Mouse (Mus musculus) gastrocnemius, adult 18-20 months (tissue): Measurements from ENCODE around the gene Gm8082. TPM values are rescaled to one million over a fixed set of nuclear protein-coding genes. Genes with fewer than 3 reads are reported as not detected.
"Not testable (repeated sequence)": the region's sequence is repeated elsewhere in the genome, so short reads cannot be mapped to it uniquely, and the experiment has no call there.

Experiments
- DNase-seq: peaks from one replicate; pipeline ENCODE4 v3.0.0; 2021; ENCODE audit warnings: low spot score
- long read RNA-seq, 2 experiments: library from polyadenylated mRNA; stranded (forward); transcript quantifications; one replicate each; pipeline ENCODE4 v2.0.0; 2021
- total RNA-seq, 2 experiments: library from RNA; stranded (reverse); gene quantifications; 2 replicates each; pipeline ENCODE4 v1.2.3; 2021

Gene Gm8082
- total RNA-seq, result not detected
- long read RNA-seq, experiment 1, result 0 reads
- long read RNA-seq, experiment 2, result 0 reads

DNA sequence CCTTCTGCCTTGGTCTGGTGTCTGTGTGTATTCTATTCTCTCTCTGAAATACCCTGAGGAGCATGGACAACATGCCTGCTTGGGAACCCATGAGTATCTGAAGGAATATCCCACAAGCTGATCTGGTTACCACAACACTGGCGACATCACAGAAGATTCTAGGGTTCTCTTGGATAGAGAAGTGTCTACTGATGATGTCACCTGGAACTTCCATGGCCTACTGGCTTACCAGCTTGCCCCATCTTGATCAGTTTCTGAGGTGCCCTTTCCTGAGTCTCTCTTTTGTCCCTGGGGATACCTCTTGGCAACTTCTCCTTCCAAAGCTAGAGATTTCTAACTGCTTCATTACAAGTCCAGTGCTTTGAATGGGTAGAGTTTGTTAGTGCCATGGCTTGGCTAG lies at the start of gene Gm8082:
Gene Gm8082 (minus strand): TSS at position 101 of the 400 bp plus-strand sequence.
- DNase-seq, result not testable (repeated sequence)

DNA sequence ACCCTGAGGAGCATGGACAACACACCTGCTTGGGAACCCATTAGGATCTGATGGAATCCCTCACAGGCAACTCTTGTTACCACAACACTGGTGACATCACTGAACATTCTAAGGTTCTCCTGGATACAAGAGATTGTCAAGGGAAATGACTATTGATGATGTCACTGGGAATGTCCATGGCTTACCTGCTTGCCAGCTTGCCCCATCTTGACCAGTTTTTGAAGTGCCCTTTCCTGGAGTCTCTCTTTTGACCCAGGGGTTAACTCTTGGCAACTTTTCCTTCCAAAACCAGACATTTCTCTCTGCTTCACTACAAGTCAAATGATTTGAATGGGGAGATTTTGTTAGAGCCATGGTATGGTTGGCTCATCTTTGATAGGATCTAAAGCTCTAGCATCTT lies 22.1 kb upstream of the Gm8082 start, which contains the start of gene Gm10376:
Gene Gm10376 (minus strand): TSS at position 101 of the 400 bp plus-strand sequence.
- DNase-seq, result not testable (repeated sequence)

Other genes with a start within 250 kb of the Gm8082 start
- gene Gm3015, start 224.8 kb downstream of the Gm8082 start, total RNA-seq, result not detected
- not detected for gene Gm10377, start 195.6 kb downstream of the Gm8082 start, total RNA-seq
- gene Gm21977, start 140.1 kb downstream of the Gm8082 start, total RNA-seq, result not detected
- gene Gm10376, start 22.0 kb upstream of the Gm8082 start, total RNA-seq, result not detected
- not detected for gene Gm8094, start 83.0 kb upstream of the Gm8082 start, total RNA-seq
- not detected for gene Gm8104, start 107.0 kb upstream of the Gm8082 start, total RNA-seq
- not detected for gene Gm7233, start 186.2 kb upstream of the Gm8082 start, total RNA-seq
- not detected for gene Gm8122, start 241.7 kb upstream of the Gm8082 start, total RNA-seq